Mouse (Mus musculus): ENCODE data around the gene Pinlyp. TPM values are rescaled to one million over a fixed set of nuclear protein-coding genes. Genes with fewer than 3 reads are reported as not detected.

Pinlyp gene
- total and polyA plus RNA-seq, 3 experiments = 6.1 to 17.3 (median 6.6) TPM

DNA sequence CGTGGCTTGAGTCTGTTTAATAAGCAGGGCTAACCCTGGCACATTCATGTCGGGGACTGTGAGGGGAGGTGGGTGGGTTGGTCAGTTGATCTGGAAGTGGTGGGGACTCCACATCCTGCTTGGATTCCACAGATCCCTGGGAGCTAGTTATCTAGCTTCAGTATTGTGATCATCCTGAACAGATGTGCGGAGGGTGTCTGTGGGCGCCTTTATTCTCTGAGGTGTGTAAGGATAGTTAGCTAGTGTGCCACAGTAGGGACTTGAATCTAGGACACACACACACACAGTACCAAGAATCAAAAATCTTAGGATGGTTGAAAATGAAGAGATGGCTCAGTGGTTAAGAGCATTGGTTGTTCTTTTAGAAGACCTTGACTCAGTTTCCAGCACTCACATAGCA lies 22.6 kb upstream of the Pinlyp start:
- in situ Hi-C loops (cut with MboI; ENCODE audit: low pct_ligation_motif_present, low pct_unique_long_range_greater_than_20kb, low sequenced_read_pairs) (loop anchor here (5.0 kb wide), 1 partner anchor 36 kb away; the partner anchor contains the start of gene Irgq), dilution Hi-C loops (cut with MboI; ENCODE audit: extremely low pct_ligation_motif_present, extremely low pct_unique_long_range_greater_than_20kb, low sequenced_read_pairs) (no loop called here)

DNA sequence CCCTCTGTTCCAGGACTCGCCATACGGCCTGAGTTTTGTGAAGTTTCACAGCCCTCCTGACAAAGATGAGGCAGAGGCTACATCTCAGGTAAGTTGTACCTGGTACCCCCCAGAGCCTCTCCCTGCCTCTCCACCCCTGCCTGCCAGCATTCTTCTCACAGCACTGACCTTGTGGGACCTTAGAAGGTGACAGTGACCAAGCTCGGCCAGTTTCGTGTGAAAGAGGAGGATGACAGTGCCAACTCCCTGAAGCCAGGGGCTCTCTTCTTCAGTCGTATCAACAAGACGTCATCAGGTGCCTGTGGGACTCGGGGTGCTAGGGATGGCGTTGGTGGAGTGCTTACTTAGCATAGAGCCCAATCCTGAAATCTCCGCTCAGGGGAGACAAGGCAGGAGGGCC lies 20.3 kb upstream of the Pinlyp start:
- H3K9me3 ChIP-seq (replicated peaks; ENCODE audit: low read length) = no peaks in the 10 kb centered on the region
- H3K79me2 ChIP-seq (replicated peaks; ENCODE audit: control insufficient read depth, extremely low read depth, insufficient read depth, poor library complexity, severe bottlenecking) = 0 out of 2 replicates have a peak, but pooled peaks cover 6% of the 10 kb centered on the region
- H3K27me3 ChIP-seq (replicated peaks) = no peaks in the 10 kb centered on the region
- H3K4me2 ChIP-seq (ENCODE audit: insufficient read depth, low read depth, poor library complexity, severe bottlenecking) = peak overlapping the region; percentile 80; the same call in 1 of the 2 replicates
- H3K27ac ChIP-seq (ENCODE audit: insufficient read depth, low read depth) = peak overlapping the region; percentile 100
- DNase-seq (ENCODE audit: extremely low read depth) = no peak
- no peak overlapping the region; the same call in 1 of the 2 replicates for H3K9ac ChIP-seq (ENCODE audit: insufficient read depth, low read depth)
- TF ChIP-seq GABPA (IDR thresholded peaks at IDR 0.05; ENCODE audit: insufficient replicate concordance, low read depth, low read length) = no peak
- TF ChIP-seq CHD2 (IDR thresholded peaks at IDR 0.05; ENCODE audit: low read length) = no peak
- TF ChIP-seq MAX (IDR thresholded peaks at IDR 0.05; ENCODE audit: low read length) = no peak
- TF ChIP-seq RAD21 (IDR thresholded peaks at IDR 0.05; ENCODE audit: low read depth, low read length) = no peak
- no peak for TF ChIP-seq RCOR1 (conservative IDR thresholded peaks at IDR 0.05; ENCODE audit: low read depth, low read length)
- TF ChIP-seq HCFC1 (IDR thresholded peaks at IDR 0.05; ENCODE audit: low read depth, low read length) = no peak
- TF ChIP-seq EP300 (IDR thresholded peaks at IDR 0.05; ENCODE audit: low read length) = no peak
- no peak for TF ChIP-seq JUN (IDR thresholded peaks at IDR 0.05; ENCODE audit: insufficient read depth, low read depth, low read length)
- TF ChIP-seq BHLHE40 (IDR thresholded peaks at IDR 0.05; ENCODE audit: low read depth, low read length) = no peak
- no peak for TF ChIP-seq ZMIZ1 (IDR thresholded peaks at IDR 0.05; ENCODE audit: low read depth, low read length)
- H3K4me3 ChIP-seq (replicated peaks in 1 of 3; ENCODE audit: low read depth in 2 of 3, low read length in 2 of 3, poor library complexity in 1 of 3) = peak overlapping the region; percentile 5 to 37 (median 11)
- H3K4me1 ChIP-seq (ENCODE audit: control insufficient read depth in 1 of 2, insufficient read depth in 2 of 2) = peaks cover 41 to 93% of the 10 kb centered on the region in 2 experiments
- in situ Hi-C loops (cut with MboI; ENCODE audit: low pct_ligation_motif_present, low pct_unique_long_range_greater_than_20kb, low sequenced_read_pairs) (loop anchor here (5.0 kb wide), 1 partner anchor 34 kb away; the partner anchor contains the start of gene Irgq), dilution Hi-C loops (cut with MboI; ENCODE audit: extremely low pct_ligation_motif_present, extremely low pct_unique_long_range_greater_than_20kb, low sequenced_read_pairs) (no loop called here)
- H3K36me3 ChIP-seq (replicated peaks in 1 of 2; ENCODE audit: control insufficient read depth in 1 of 2, insufficient read depth in 1 of 2, low read length in 1 of 2) = peaks cover 42 to 68% of the 10 kb centered on the region in 2 experiments

More for the DNA sequence above, 22.6 kb upstream of the Pinlyp start:
- peak overlapping the region in 1 of 3 experiments; percentile 37 for H3K4me3 ChIP-seq (replicated peaks in 1 of 3; ENCODE audit: low read depth in 2 of 3, low read length in 2 of 3, poor library complexity in 1 of 3)
- no peak overlapping the region for H3K9ac ChIP-seq (ENCODE audit: insufficient read depth, low read depth)
- peaks cover 24 to 89% of the 10 kb centered on the region in 2 experiments for H3K4me1 ChIP-seq (ENCODE audit: control insufficient read depth in 1 of 2, insufficient read depth in 2 of 2)
- H3K4me2 ChIP-seq (ENCODE audit: insufficient read depth, low read depth, poor library complexity, severe bottlenecking) = no peak overlapping the region
- no peak for TF ChIP-seq SMC3 (IDR thresholded peaks at IDR 0.05; ENCODE audit: low read depth, low read length)
- no peak for TF ChIP-seq IRF4 (IDR thresholded peaks at IDR 0.05; ENCODE audit: low read depth, low read length)
- no peak for TF ChIP-seq MEF2A (IDR thresholded peaks at IDR 0.05; ENCODE audit: borderline replicate concordance, low read depth, low read length)
- no peak for TF ChIP-seq KAT2A (IDR thresholded peaks at IDR 0.05; ENCODE audit: insufficient replicate concordance, low read length)
- TF ChIP-seq TCF12 (IDR thresholded peaks at IDR 0.05; ENCODE audit: low read depth, low read length) = no peak
- TF ChIP-seq ELF1 (IDR thresholded peaks at IDR 0.05; ENCODE audit: low read depth, low read length) = no peak
- no peak for TF ChIP-seq ETS1 (conservative IDR thresholded peaks at IDR 0.05; ENCODE audit: low read depth, low read length)
- TF ChIP-seq NELFE (IDR thresholded peaks at IDR 0.05; ENCODE audit: low read depth, low read length) = no peak
- TF ChIP-seq RAD21 (IDR thresholded peaks at IDR 0.05; ENCODE audit: low read depth, low read length) = no peak
- TF ChIP-seq POLR2A (IDR thresholded peaks at IDR 0.05; ENCODE audit: low read depth, low read length) = no peak
- H3K36me3 ChIP-seq (replicated peaks in 1 of 2; ENCODE audit: control insufficient read depth in 1 of 2, insufficient read depth in 1 of 2, low read length in 1 of 2) = peaks cover 59 to 77% of the 10 kb centered on the region in 2 experiments
- peaks cover 2% of the 10 kb centered on the region for H3K9me3 ChIP-seq (replicated peaks; ENCODE audit: low read length)
- H3K27me3 ChIP-seq (replicated peaks) = no peaks in the 10 kb centered on the region
- H3K79me2 ChIP-seq (replicated peaks; ENCODE audit: control insufficient read depth, extremely low read depth, insufficient read depth, poor library complexity, severe bottlenecking) = no peaks in the 10 kb centered on the region
- H3K27ac ChIP-seq (ENCODE audit: insufficient read depth, low read depth) = no peak overlapping the region
- no peak for DNase-seq (ENCODE audit: extremely low read depth)

All from CH12.LX (cell line).